Mouse (Mus musculus): ENCODE data around the gene Samd4b. TPM values are rescaled to one million over a fixed set of nuclear protein-coding genes. Genes with fewer than 3 reads are reported as not detected.
"Not testable (repeated sequence)": the region's sequence is repeated elsewhere in the genome, so short reads cannot be mapped to it uniquely, and the experiment has no call there.

Gene Samd4b
- polyA plus RNA-seq, 1 experiment from 2014 or later, result 26.8 TPM

- not testable (repeated sequence) for H3K27me3 ChIP-seq (ENCODE audit: control insufficient read depth, insufficient read depth, low read length); H3K4me2 ChIP-seq (replicated peaks); H3K27ac ChIP-seq; H3K9me3 ChIP-seq (ENCODE audit: control insufficient read depth, low read length); H3K4me1 ChIP-seq (replicated peaks; ENCODE audit: control insufficient read depth, insufficient read depth, low read length); H3K9ac ChIP-seq; H3K36me3 ChIP-seq (replicated peaks; ENCODE audit: control insufficient read depth, insufficient read depth); ATAC-seq (ENCODE audit: low FRiP score); DNase-seq (ENCODE audit: low spot score); H3K4me3 ChIP-seq (replicated peaks; ENCODE audit: low read length)
- WGBS, result 67% methylated on average over 8 of the region's 8 CpGs
Observed at GRCm38 (mm10) chr7:28510405-28510974, 87.5 kb downstream of the Samd4b start, which contains the start of gene Ifnl2. Gene Ifnl2, minus strand, starts transcription at chr7:28510455.

- not testable (repeated sequence) for H3K9me3 ChIP-seq (ENCODE audit: control insufficient read depth, low read length); H3K4me3 ChIP-seq (replicated peaks; ENCODE audit: low read length); ATAC-seq (ENCODE audit: low FRiP score); H3K36me3 ChIP-seq (replicated peaks; ENCODE audit: control insufficient read depth, insufficient read depth); H3K9ac ChIP-seq; H3K4me1 ChIP-seq (replicated peaks; ENCODE audit: control insufficient read depth, insufficient read depth, low read length); DNase-seq (ENCODE audit: low spot score); H3K27ac ChIP-seq; H3K27me3 ChIP-seq (ENCODE audit: control insufficient read depth, insufficient read depth, low read length); H3K4me2 ChIP-seq (replicated peaks)
- WGBS, result 63% methylated on average over 1 of the region's 2 CpGs
Observed at GRCm38 (mm10) chr7:28509121-28509520, 88.8 kb downstream of the Samd4b start.

- H3K4me1 ChIP-seq (replicated peaks; ENCODE audit: control insufficient read depth, insufficient read depth, low read length), result no peaks in the 10 kb centered on the region
- no peak overlapping the region for H3K4me2 ChIP-seq (replicated peaks)
- ATAC-seq (ENCODE audit: low FRiP score), result no peak
- 8% methylated on average over 5 of the region's 5 CpGs for WGBS
- DNase-seq (ENCODE audit: low spot score), result no peak
- H3K9ac ChIP-seq, result no peak overlapping the region
- no peak overlapping the region for H3K27ac ChIP-seq
- no peaks in the 10 kb centered on the region for H3K36me3 ChIP-seq (replicated peaks; ENCODE audit: control insufficient read depth, insufficient read depth)
- 0 out of 2 replicates have a peak, but pooled peaks cover 6% of the 10 kb centered on the region for H3K9me3 ChIP-seq (ENCODE audit: control insufficient read depth, low read length)
- no peak overlapping the region for H3K4me3 ChIP-seq (replicated peaks; ENCODE audit: low read length)
- H3K27me3 ChIP-seq (ENCODE audit: control insufficient read depth, insufficient read depth, low read length), result no peaks in the 10 kb centered on the region
Observed at GRCm38 (mm10) chr7:28505585-28505984, 92.4 kb downstream of the Samd4b start.

- Histone ChIP-seq H3K4me2 (replicated peaks) (no peak overlapping the region), H3K36me3 (replicated peaks; ENCODE audit: control insufficient read depth, insufficient read depth) (no peaks in the 10 kb centered on the region), H3K27ac (no peak overlapping the region), H3K9me3 (ENCODE audit: control insufficient read depth, low read length) (no peaks in the 10 kb centered on the region), H3K9ac (peak overlapping the region; percentile 20; the same call in 1 of the 2 replicates), H3K27me3 (ENCODE audit: control insufficient read depth, insufficient read depth, low read length) (no peaks in the 10 kb centered on the region), H3K4me3 (replicated peaks; ENCODE audit: low read length) (no peak overlapping the region), H3K4me1 (replicated peaks; ENCODE audit: control insufficient read depth, insufficient read depth, low read length) (no peaks in the 10 kb centered on the region)
- ATAC-seq (ENCODE audit: low FRiP score), result no peak
- peak; percentile 35 for DNase-seq (ENCODE audit: low spot score)
- 64% methylated on average over 11 of the region's 11 CpGs for WGBS
Observed at GRCm38 (mm10) chr7:28495426-28495825, 102.5 kb downstream of the Samd4b start.

GRCm38 (mm10) chr7:28492310-28492709, 105.6 kb downstream of the Samd4b start:
- H3K9ac ChIP-seq, result no peak overlapping the region
- WGBS, result 90% methylated on average over 8 of the region's 8 CpGs
- no peak overlapping the region for H3K27ac ChIP-seq
- DNase-seq (ENCODE audit: low spot score), result no peak
- H3K9me3 ChIP-seq (ENCODE audit: control insufficient read depth, low read length), result no peaks in the 10 kb centered on the region
- no peak overlapping the region for H3K4me2 ChIP-seq (replicated peaks)
- peaks cover 13% of the 10 kb centered on the region; the same call in 1 of the 2 replicates for H3K27me3 ChIP-seq (ENCODE audit: control insufficient read depth, insufficient read depth, low read length)
- no peak for ATAC-seq (ENCODE audit: low FRiP score)
- H3K4me1 ChIP-seq (replicated peaks; ENCODE audit: control insufficient read depth, insufficient read depth, low read length), result peaks cover 8% of the 10 kb centered on the region
- no peak overlapping the region for H3K4me3 ChIP-seq (replicated peaks; ENCODE audit: low read length)
- no peaks in the 10 kb centered on the region for H3K36me3 ChIP-seq (replicated peaks; ENCODE audit: control insufficient read depth, insufficient read depth)

- Histone ChIP-seq H3K36me3 (replicated peaks; ENCODE audit: control insufficient read depth, insufficient read depth) (no peaks in the 10 kb centered on the region), H3K27me3 (ENCODE audit: control insufficient read depth, insufficient read depth, low read length) (peaks cover 19% of the 10 kb centered on the region; the same call in 1 of the 2 replicates), H3K27ac (no peak overlapping the region), H3K9ac (no peak overlapping the region), H3K4me2 (replicated peaks) (0 out of 2 replicates have a peak overlapping the region, but pooled peaks have one; percentile 11), H3K4me3 (replicated peaks; ENCODE audit: low read length) (no peak overlapping the region), H3K9me3 (ENCODE audit: control insufficient read depth, low read length) (no peaks in the 10 kb centered on the region), H3K4me1 (replicated peaks; ENCODE audit: control insufficient read depth, insufficient read depth, low read length) (peaks cover 8% of the 10 kb centered on the region)
- DNase-seq (ENCODE audit: low spot score), result no peak
- ATAC-seq (ENCODE audit: low FRiP score), result no peak
- 36% methylated on average over 13 of the region's 14 CpGs for WGBS
Observed at GRCm38 (mm10) chr7:28490903-28491302, 107.0 kb downstream of the Samd4b start.

GRCm38 (mm10) chr7:28490410-28490809, 107.5 kb downstream of the Samd4b start:
- H3K27ac ChIP-seq, result no peak overlapping the region
- no peak for ATAC-seq (ENCODE audit: low FRiP score)
- H3K4me1 ChIP-seq (replicated peaks; ENCODE audit: control insufficient read depth, insufficient read depth, low read length), result peaks cover 8% of the 10 kb centered on the region

GRCm38 (mm10) chr7:28488030-28488491, 109.9 kb downstream of the Samd4b start:
- peak overlapping the region; percentile 51 for H3K4me2 ChIP-seq (replicated peaks)
- H3K4me3 ChIP-seq (replicated peaks; ENCODE audit: low read length), result peak overlapping the region; percentile 23
- DNase-seq (ENCODE audit: low spot score) (no peak), ATAC-seq (ENCODE audit: low FRiP score) (no peak)
- peaks cover 19% of the 10 kb centered on the region; the same call in 1 of the 2 replicates for H3K27me3 ChIP-seq (ENCODE audit: control insufficient read depth, insufficient read depth, low read length)
- peak overlapping the region; percentile 39; the same call in 1 of the 2 replicates for H3K9ac ChIP-seq
- no peaks in the 10 kb centered on the region for H3K36me3 ChIP-seq (replicated peaks; ENCODE audit: control insufficient read depth, insufficient read depth)
- no peaks in the 10 kb centered on the region for H3K9me3 ChIP-seq (ENCODE audit: control insufficient read depth, low read length)
- no peak overlapping the region for H3K27ac ChIP-seq
- 4% methylated on average over 16 of the region's 16 CpGs for WGBS
- peaks cover 8% of the 10 kb centered on the region for H3K4me1 ChIP-seq (replicated peaks; ENCODE audit: control insufficient read depth, insufficient read depth, low read length)

More at GRCm38 (mm10) chr7:28490410-28490809, 107.5 kb downstream of the Samd4b start:
- Histone ChIP-seq H3K9me3 (ENCODE audit: control insufficient read depth, low read length) (no peaks in the 10 kb centered on the region), H3K9ac (no peak overlapping the region), H3K4me3 (replicated peaks; ENCODE audit: low read length) (no peak overlapping the region), H3K27me3 (ENCODE audit: control insufficient read depth, insufficient read depth, low read length) (peaks cover 19% of the 10 kb centered on the region; the same call in 1 of the 2 replicates), H3K4me2 (replicated peaks) (0 out of 2 replicates have a peak overlapping the region, but pooled peaks have one; percentile 11), H3K36me3 (replicated peaks; ENCODE audit: control insufficient read depth, insufficient read depth) (no peaks in the 10 kb centered on the region)
- DNase-seq (ENCODE audit: low spot score), result no peak
- whole genome bisulfite sequencing, result 4% methylated on average over 10 of the region's 10 CpGs

- no peaks in the 10 kb centered on the region for H3K9me3 ChIP-seq (ENCODE audit: control insufficient read depth, low read length)
- H3K36me3 ChIP-seq (replicated peaks; ENCODE audit: control insufficient read depth, insufficient read depth), result no peaks in the 10 kb centered on the region
- 38% methylated on average over 4 of the region's 4 CpGs for WGBS
- H3K9ac ChIP-seq, result no peak overlapping the region
- DNase-seq (ENCODE audit: low spot score) (no peak), ATAC-seq (ENCODE audit: low FRiP score) (no peak)
- H3K27ac ChIP-seq, result no peak overlapping the region
- H3K27me3 ChIP-seq (ENCODE audit: control insufficient read depth, insufficient read depth, low read length), result peaks cover 19% of the 10 kb centered on the region; the same call in 1 of the 2 replicates
- peaks cover 8% of the 10 kb centered on the region for H3K4me1 ChIP-seq (replicated peaks; ENCODE audit: control insufficient read depth, insufficient read depth, low read length)
- no peak overlapping the region for H3K4me2 ChIP-seq (replicated peaks)
- H3K4me3 ChIP-seq (replicated peaks; ENCODE audit: low read length), result no peak overlapping the region
Observed at GRCm38 (mm10) chr7:28484192-28484591, 113.8 kb downstream of the Samd4b start.

All from hindbrain, embryonic 14.5 days (tissue).